Mouse (Mus musculus) neural tube, embryonic 15.5 days (tissue): ENCODE data around the gene Sesn1. TPM values are rescaled to one million over a fixed set of nuclear protein-coding genes. Genes with fewer than 3 reads are reported as not detected.
A peak's percentile ranks its signal among the peaks of the same experiment; 100 is the strongest.

ENCODE experiments used
- ATAC-seq: fragments of 200-750 bp; cut with Nextera tagmentation; 2 replicates; pipeline ENCODE4 v1.8.0; 2017; ENCODE audit warnings: mild to moderate bottlenecking, moderate TSS enrichment, moderate library complexity; ENCODE audit not compliant: low FRiP score
- H3K27ac ChIP-seq: fragments of 300-500 bp; sonication (generic); replicated peaks from 2 replicates; pipeline ENCODE4 v1.5.1; 2015; ENCODE audit warnings: mild to moderate bottlenecking, inconsistent platforms
- H3K27me3 ChIP-seq: fragments of 300-500 bp; sonication (generic); replicated peaks from 2 replicates; pipeline ENCODE4 v1.6.1; 2015; ENCODE audit warnings: inconsistent platforms
- H3K36me3 ChIP-seq: fragments of 300-500 bp; sonication (generic); 2 replicates; pipeline ENCODE4 v1.6.1; 2015; ENCODE audit warnings: inconsistent platforms
- H3K4me1 ChIP-seq: fragments of 300-500 bp; sonication (generic); 2 replicates; pipeline ENCODE4 v1.6.1; 2015; ENCODE audit warnings: inconsistent platforms
- H3K4me2 ChIP-seq: fragments of 300-500 bp; sonication (generic); 2 replicates; pipeline ENCODE4 v1.6.1; 2015; ENCODE audit warnings: inconsistent platforms, mild to moderate bottlenecking, moderate library complexity
- H3K4me3 ChIP-seq: fragments of 300-500 bp; sonication (generic); replicated peaks from 2 replicates; pipeline ENCODE4 v1.5.1; 2015; ENCODE audit warnings: mild to moderate bottlenecking, inconsistent platforms
- H3K9ac ChIP-seq: fragments of 300-500 bp; sonication (generic); replicated peaks from 2 replicates; pipeline ENCODE4 v1.6.1; 2015; ENCODE audit warnings: mild to moderate bottlenecking, inconsistent platforms
- H3K9me3 ChIP-seq: fragments of 300-500 bp; sonication (generic); replicated peaks from 2 replicates; pipeline ENCODE4 v1.6.1; 2016; ENCODE audit warnings: inconsistent platforms
- WGBS: fragments of 180-500 bp; shearing (Covaris S2); methylation state at CpG from one replicate; pipeline ENCODE4 v1.1.7; 2015; ENCODE audit warnings: mixed read lengths; 5-methylcytosine and 5-hydroxymethylcytosine counted together
- polyA plus RNA-seq: library from polyadenylated mRNA; unstranded; fragments of >200 nt; fragmentation: Nextera tagmentation; extraction: Ambion mirVana; gene quantifications from 2 replicates; pipeline ENCODE4 v1.2.1, GENCODE M21; 2015

Gene Sesn1
- polyA plus RNA-seq, 1 experiment from 2014 or later, result 33.4 TPM

DNA sequence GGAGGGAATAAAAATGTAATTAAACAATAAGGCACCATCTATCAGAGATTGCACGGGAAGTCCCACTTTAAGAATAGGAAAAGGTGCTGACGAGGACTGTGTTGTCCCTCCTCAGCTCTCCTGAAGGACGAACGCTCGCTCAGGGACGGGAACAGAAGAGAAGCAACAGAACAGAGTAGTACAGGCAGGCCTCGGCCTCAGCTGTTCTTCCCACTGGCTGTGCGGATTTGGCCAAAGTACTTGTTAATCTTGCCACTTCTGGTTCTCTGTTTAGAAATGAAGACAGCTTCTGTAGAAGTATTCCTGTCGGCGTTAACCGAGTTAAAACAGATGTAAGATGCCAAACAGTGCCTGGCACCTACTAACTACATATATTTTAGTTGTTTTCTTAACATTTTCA is 68.6 kb downstream of the Sesn1 start:
- Histone ChIP-seq H3K4me1 (peaks cover 7% of the 10 kb centered on the region; the same call in 1 of the 2 replicates), H3K4me2 (no peak overlapping the region), H3K27ac (no peak overlapping the region), H3K4me3 (no peak overlapping the region), H3K9ac (no peak overlapping the region), H3K36me3 (no peaks in the 10 kb centered on the region), H3K9me3 (no peaks in the 10 kb centered on the region), H3K27me3 (no peaks in the 10 kb centered on the region)
- ATAC-seq, result no peak
- 90% methylated on average over 11 of the region's 11 CpGs for WGBS

- Histone ChIP-seq H3K9ac (no peak overlapping the region), H3K9me3 (no peaks in the 10 kb centered on the region), H3K4me2 (no peak overlapping the region), H3K4me1 (peaks cover 7% of the 10 kb centered on the region; the same call in 1 of the 2 replicates), H3K27me3 (no peaks in the 10 kb centered on the region), H3K36me3 (no peaks in the 10 kb centered on the region), H3K4me3 (no peak overlapping the region), H3K27ac (no peak overlapping the region)
- 88% methylated on average over 1 of the region's 1 CpGs for WGBS
- no peak for ATAC-seq
Measured at GRCm38 (mm10) chr10:41879675-41880074, 69.9 kb downstream of the Sesn1 start.

GRCm38 (mm10) chr10:41880206-41880605 is 70.5 kb downstream of the Sesn1 start:
- no peak for ATAC-seq
- no peaks in the 10 kb centered on the region for H3K36me3 ChIP-seq
- 54% methylated on average over 4 of the region's 4 CpGs for WGBS

DNA sequence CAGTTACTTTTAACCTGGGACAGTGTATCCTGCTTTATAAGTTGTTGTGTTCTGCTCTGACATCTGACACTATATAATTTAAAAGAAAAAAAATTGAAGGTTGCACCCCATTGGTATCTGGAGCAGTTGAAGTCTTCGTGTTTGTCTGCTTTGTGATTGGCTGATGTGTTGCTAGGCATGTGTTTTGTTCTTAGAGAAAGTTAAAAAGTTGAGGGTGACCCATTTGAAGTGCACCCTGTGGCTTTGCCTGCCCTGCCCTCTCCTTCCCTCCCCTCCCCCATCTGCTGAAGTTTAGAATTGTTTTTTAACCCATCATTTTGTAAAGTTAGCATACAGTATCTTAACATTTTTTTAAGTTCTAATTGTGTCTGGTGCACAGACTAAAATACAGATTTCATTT is 71.0 kb downstream of the Sesn1 start:
- 15% methylated on average over 1 of the region's 1 CpGs for WGBS
- Histone ChIP-seq H3K9me3 (no peaks in the 10 kb centered on the region), H3K27ac (no peak overlapping the region), H3K4me1 (peaks cover 7% of the 10 kb centered on the region; the same call in 1 of the 2 replicates), H3K9ac (no peak overlapping the region), H3K4me3 (no peak overlapping the region), H3K36me3 (no peaks in the 10 kb centered on the region), H3K27me3 (no peaks in the 10 kb centered on the region), H3K4me2 (no peak overlapping the region)
- no peak for ATAC-seq

More at GRCm38 (mm10) chr10:41880206-41880605, 70.5 kb downstream of the Sesn1 start:
- Histone ChIP-seq H3K27ac (no peak overlapping the region), H3K9ac (no peak overlapping the region), H3K4me2 (no peak overlapping the region), H3K27me3 (no peaks in the 10 kb centered on the region), H3K9me3 (no peaks in the 10 kb centered on the region), H3K4me1 (peaks cover 7% of the 10 kb centered on the region; the same call in 1 of the 2 replicates), H3K4me3 (no peak overlapping the region)

DNA sequence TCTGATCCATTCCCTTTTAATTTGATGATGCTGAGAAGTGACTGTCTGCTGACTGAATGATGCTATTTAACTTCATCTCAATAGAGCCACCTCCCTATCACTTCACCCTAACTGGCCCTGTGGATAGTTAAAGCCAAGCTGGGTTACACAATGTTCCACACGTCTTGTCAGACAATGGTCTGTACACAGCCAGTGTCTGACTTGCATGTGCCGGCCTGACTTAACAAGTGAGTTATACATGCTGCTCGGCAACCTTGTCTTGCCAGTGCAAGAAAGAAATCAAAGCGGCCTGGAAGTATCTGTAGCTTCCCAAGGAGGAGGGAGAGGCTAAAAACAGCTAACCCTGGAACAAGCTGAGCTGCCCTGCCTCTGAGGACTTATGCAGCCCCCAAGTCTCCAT is 71.7 kb downstream of the Sesn1 start:
- H3K4me2 ChIP-seq, result no peak overlapping the region
- no peak overlapping the region for H3K9ac ChIP-seq
- H3K36me3 ChIP-seq, result no peaks in the 10 kb centered on the region
- H3K27ac ChIP-seq, result no peak overlapping the region
- H3K4me1 ChIP-seq, result peaks cover 7% of the 10 kb centered on the region; the same call in 1 of the 2 replicates
- H3K4me3 ChIP-seq, result no peak overlapping the region
- WGBS, result 14% methylated on average over 4 of the region's 4 CpGs
- no peaks in the 10 kb centered on the region for H3K27me3 ChIP-seq
- no peak for ATAC-seq
- H3K9me3 ChIP-seq, result no peaks in the 10 kb centered on the region

DNA sequence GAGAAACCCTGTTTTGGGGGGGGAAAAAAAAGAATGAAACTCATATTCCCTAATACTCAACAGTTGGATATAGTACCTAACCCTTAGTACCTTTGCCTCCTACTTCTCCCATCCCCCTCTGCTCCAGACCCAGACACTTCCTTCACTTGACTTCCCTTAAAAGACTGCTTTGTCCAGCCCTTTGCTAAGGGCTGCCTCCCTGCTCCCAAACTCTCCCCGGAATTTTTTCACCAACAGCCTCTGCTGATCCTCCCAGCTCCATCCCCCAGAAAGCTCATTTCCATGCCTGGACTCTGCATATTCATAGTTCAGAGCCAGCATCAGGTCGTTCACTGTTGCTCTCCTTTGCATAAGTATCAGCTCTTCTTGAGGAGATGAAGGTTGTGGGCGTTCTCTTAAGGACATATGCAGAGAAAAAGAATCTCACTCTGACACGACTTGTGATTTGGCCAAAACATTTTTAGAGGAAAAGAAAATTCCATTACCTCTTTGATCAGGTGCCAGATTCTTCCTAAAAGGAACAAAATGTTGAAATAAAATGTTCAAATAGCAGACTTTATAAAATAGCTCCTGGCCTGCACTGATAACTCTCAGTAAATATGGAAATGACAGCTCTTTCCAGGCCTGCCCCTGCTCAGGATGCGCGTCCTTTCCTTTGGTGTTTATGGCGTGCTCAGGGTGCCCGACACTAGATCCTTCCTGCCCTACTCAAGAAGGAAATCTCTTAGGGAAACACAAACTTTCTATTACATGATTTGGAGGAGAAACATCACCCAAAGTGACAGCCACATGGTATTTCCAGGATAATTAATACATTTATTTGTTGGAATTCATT is 74.2 kb downstream of the Sesn1 start:
- no peaks in the 10 kb centered on the region for H3K27me3 ChIP-seq
- no peak overlapping the region for H3K4me2 ChIP-seq
- H3K36me3 ChIP-seq, result no peaks in the 10 kb centered on the region
- H3K9me3 ChIP-seq, result no peaks in the 10 kb centered on the region
- H3K27ac ChIP-seq, result no peak overlapping the region; the same call in 1 of the 2 replicates
- 61% methylated on average over 8 of the region's 8 CpGs for WGBS
- no peak for ATAC-seq
- no peak overlapping the region for H3K9ac ChIP-seq
- no peak overlapping the region for H3K4me3 ChIP-seq
- H3K4me1 ChIP-seq, result peaks cover 22% of the 10 kb centered on the region

- H3K9me3 ChIP-seq, result no peaks in the 10 kb centered on the region
- H3K27me3 ChIP-seq, result no peaks in the 10 kb centered on the region
- H3K9ac ChIP-seq, result peak overlapping the region; percentile 88
- H3K36me3 ChIP-seq, result no peaks in the 10 kb centered on the region
- peak overlapping the region; percentile 97 for H3K27ac ChIP-seq
- under 1% methylated on average over 65 of the region's 65 CpGs for WGBS
- peak overlapping the region; percentile 71 for H3K4me2 ChIP-seq
- peak; percentile 98 for ATAC-seq
- H3K4me3 ChIP-seq, result peak overlapping the region; percentile 84
- peaks cover 21% of the 10 kb centered on the region for H3K4me1 ChIP-seq
Measured at GRCm38 (mm10) chr10:41887080-41887821, 77.5 kb downstream of the Sesn1 start.

DNA sequence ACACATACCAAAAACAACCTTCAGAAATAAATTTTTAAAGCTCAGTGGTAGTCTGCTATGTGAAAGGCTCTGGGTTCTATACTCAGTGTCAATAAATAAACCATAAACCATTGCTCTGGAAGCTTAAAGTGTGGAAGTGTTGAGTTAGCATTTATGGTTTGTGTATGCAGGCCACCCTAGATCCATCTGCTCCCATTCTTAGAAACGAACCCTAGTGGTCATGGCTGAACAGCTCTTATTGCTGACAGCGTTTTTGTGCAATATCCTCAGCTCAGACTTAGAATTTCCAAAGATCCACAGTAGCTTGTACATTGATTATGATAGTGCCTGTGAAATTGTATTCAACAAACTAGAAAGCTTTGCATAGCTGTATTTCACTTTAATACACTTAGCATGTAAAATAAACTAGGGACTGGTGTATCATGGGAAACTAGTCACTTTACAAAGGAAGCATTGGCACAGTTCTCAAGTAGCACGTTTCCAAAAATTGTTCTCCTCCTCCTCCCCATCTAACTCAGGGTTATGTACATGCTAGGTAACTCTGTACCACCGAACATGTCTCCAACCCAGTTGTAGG is 78.7 kb downstream of the Sesn1 start:
- H3K9ac ChIP-seq, result no peak overlapping the region
- no peak for ATAC-seq
- WGBS, result 41% methylated on average over 4 of the region's 4 CpGs
- H3K27me3 ChIP-seq, result no peaks in the 10 kb centered on the region
- no peaks in the 10 kb centered on the region for H3K36me3 ChIP-seq
- peak overlapping the region; percentile 71 for H3K4me2 ChIP-seq
- H3K9me3 ChIP-seq, result no peaks in the 10 kb centered on the region
- H3K27ac ChIP-seq, result peak overlapping the region; percentile 97; the same call in 1 of the 2 replicates
- peak overlapping the region; percentile 84 for H3K4me3 ChIP-seq
- peaks cover 26% of the 10 kb centered on the region for H3K4me1 ChIP-seq

GRCm38 (mm10) chr10:41889566-41889965 is 79.8 kb downstream of the Sesn1 start:
- Histone ChIP-seq H3K9ac (no peak overlapping the region), H3K27ac (no peak overlapping the region), H3K27me3 (no peaks in the 10 kb centered on the region), H3K4me1 (peaks cover 34% of the 10 kb centered on the region), H3K36me3 (no peaks in the 10 kb centered on the region), H3K4me3 (no peak overlapping the region), H3K4me2 (no peak overlapping the region), H3K9me3 (no peaks in the 10 kb centered on the region)
- no peak for ATAC-seq
- WGBS, result 83% methylated on average over 5 of the region's 5 CpGs

DNA sequence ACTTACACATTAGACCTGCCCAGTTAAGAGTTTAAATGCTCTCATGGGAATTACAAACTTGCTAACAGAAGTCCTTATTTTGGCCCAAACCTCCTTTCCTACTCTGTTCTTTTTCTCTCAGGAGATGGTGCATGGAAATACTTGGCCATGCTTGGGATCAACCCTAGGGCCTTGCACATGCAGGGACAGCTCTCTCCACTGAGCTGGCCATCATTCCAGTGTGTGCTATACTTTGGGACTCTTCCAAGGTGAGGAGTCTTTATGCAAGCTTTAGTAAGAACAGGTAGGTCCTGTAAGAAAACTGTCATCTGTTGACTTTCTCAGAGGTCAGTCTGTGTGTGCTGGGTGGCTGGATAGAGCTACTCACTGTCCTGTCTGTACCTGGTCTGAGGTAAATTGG is 80.8 kb downstream of the Sesn1 start:
- peaks cover 34% of the 10 kb centered on the region for H3K4me1 ChIP-seq
- no peak overlapping the region for H3K9ac ChIP-seq
- no peaks in the 10 kb centered on the region for H3K27me3 ChIP-seq
- H3K36me3 ChIP-seq, result no peaks in the 10 kb centered on the region
- no peak for ATAC-seq
- H3K27ac ChIP-seq, result no peak overlapping the region
- no peak overlapping the region for H3K4me2 ChIP-seq
- no peak overlapping the region for H3K4me3 ChIP-seq
- no peaks in the 10 kb centered on the region for H3K9me3 ChIP-seq

GRCm38 (mm10) chr10:41891312-41891711 is 81.6 kb downstream of the Sesn1 start:
- H3K9me3 ChIP-seq, result no peaks in the 10 kb centered on the region

More at GRCm38 (mm10) chr10:41891312-41891711, 81.6 kb downstream of the Sesn1 start:
- WGBS, result 91% methylated on average over 4 of the region's 4 CpGs
- Histone ChIP-seq H3K4me2 (no peak overlapping the region), H3K36me3 (peaks cover 2% of the 10 kb centered on the region; the same call in 1 of the 2 replicates), H3K4me1 (peaks cover 34% of the 10 kb centered on the region), H3K27me3 (no peaks in the 10 kb centered on the region), H3K27ac (no peak overlapping the region), H3K9ac (no peak overlapping the region), H3K4me3 (no peak overlapping the region)
- ATAC-seq, result no peak
